Mouse (Mus musculus) hindbrain, embryonic 14.5 days (tissue): ENCODE data around the gene Rrp12. TPM values are rescaled to one million over a fixed set of nuclear protein-coding genes. Genes with fewer than 3 reads are reported as not detected.
"Not testable (repeated sequence)": the region's sequence is repeated elsewhere in the genome, so short reads cannot be mapped to it uniquely, and the experiment has no call there.

ENCODE experiments used
- ATAC-seq: fragments of 200-750 bp; cut with Nextera tagmentation; 2 replicates; pipeline ENCODE4 v1.8.0; 2017; ENCODE audit warnings: moderate number of reproducible peaks, mild to moderate bottlenecking, moderate TSS enrichment, moderate library complexity; ENCODE audit not compliant: low FRiP score
- DNase-seq: peaks from one replicate; pipeline ENCODE4 v3.0.0-alpha.2; 2015; ENCODE audit warnings: low spot score
- H3K27ac ChIP-seq: fragments of 300-500 bp; sonication (generic); 2 replicates; pipeline ENCODE4 v1.5.1; 2014; ENCODE audit warnings: mild to moderate bottlenecking, moderate library complexity
- H3K27me3 ChIP-seq: fragments of 300-500 bp; sonication (generic); 2 replicates; pipeline ENCODE4 v1.6.1; 2014; ENCODE audit warnings: mild to moderate bottlenecking, low read length, mixed read lengths; ENCODE audit not compliant: control insufficient read depth, insufficient read depth
- H3K36me3 ChIP-seq: fragments of 300-500 bp; sonication (generic); replicated peaks from 2 replicates; pipeline ENCODE4 v1.6.1; 2014; ENCODE audit not compliant: control insufficient read depth, insufficient read depth
- H3K4me1 ChIP-seq: fragments of 300-500 bp; sonication (generic); replicated peaks from 2 replicates; pipeline ENCODE4 v1.6.1; 2014; ENCODE audit warnings: antibody characterized with exemption, low read length, mixed read lengths; ENCODE audit not compliant: control insufficient read depth, insufficient read depth
- H3K4me2 ChIP-seq: fragments of 300-500 bp; sonication (generic); replicated peaks from 2 replicates; pipeline ENCODE4 v1.6.1; 2014; ENCODE audit warnings: mild to moderate bottlenecking, moderate library complexity
- H3K4me3 ChIP-seq: fragments of 300-500 bp; sonication (generic); replicated peaks from 2 replicates; pipeline ENCODE4 v1.5.1; 2014; ENCODE audit warnings: mild to moderate bottlenecking, low read length
- H3K9ac ChIP-seq: fragments of 300-500 bp; sonication (generic); 2 replicates; pipeline ENCODE4 v1.6.1; 2014
- H3K9me3 ChIP-seq: fragments of 300-500 bp; sonication (generic); 2 replicates; pipeline ENCODE4 v1.6.1; 2016; ENCODE audit warnings: low read length; ENCODE audit not compliant: control insufficient read depth
- WGBS: fragments of 180-500 bp; shearing (Covaris S2); extraction: QIAGEN DNeasy Blood & Tissue Kit; methylation state at CpG from one replicate; pipeline ENCODE4 v1.1.7; 2014; 5-methylcytosine and 5-hydroxymethylcytosine counted together
- polyA plus RNA-seq: library from polyadenylated mRNA; unstranded; fragments of >200 nt; fragmentation: Nextera tagmentation; extraction: Ambion mirVana; gene quantifications from 2 replicates; pipeline ENCODE4 v1.2.1, GENCODE M21; 2014

Rrp12 gene
- polyA plus RNA-seq, 1 experiment from 2014 or later = 13.2 TPM

DNA sequence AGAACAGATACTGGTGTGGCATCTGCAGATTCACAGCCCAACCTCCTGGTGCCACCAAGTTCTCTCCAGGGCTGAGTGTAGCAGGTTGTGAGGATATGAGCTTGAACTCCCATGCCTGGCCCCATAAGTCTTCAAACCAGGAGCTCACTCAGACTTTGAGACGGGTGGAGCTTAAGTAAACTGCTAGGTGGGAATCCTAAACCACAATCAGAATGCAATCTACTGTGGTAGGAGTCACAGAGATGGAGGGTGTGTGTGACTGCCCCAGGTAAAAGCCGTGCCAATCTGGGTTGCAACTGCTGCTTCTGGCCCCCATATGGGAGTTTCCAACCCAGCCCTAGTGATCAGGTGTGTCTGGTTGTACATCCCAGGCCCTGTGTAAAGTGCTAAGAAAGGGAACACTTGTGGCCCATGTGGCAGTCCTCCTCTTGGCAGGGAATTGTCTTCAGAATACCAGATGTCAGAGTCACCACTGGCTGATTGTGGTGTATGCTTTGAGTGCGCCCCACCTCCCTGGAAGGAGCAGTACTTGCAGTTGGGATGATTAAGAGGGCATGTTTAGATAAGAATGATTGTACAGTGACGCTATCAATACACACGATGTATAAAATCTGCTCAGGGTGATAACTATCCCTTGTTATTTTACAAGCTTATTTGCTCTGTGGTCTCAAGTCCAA is 38.7 kb downstream of the Rrp12 start:
- Histone ChIP-seq H3K27ac (no peak overlapping the region), H3K27me3 (no peaks in the 10 kb centered on the region), H3K9me3 (no peaks in the 10 kb centered on the region), H3K9ac (no peak overlapping the region), H3K4me2 (no peak overlapping the region), H3K4me3 (no peak overlapping the region), H3K4me1 (no peaks in the 10 kb centered on the region), H3K36me3 (peaks cover 10% of the 10 kb centered on the region)
- ATAC-seq (no peak), DNase-seq (no peak)
- WGBS = 90% methylated on average over 5 of the region's 5 CpGs

DNA sequence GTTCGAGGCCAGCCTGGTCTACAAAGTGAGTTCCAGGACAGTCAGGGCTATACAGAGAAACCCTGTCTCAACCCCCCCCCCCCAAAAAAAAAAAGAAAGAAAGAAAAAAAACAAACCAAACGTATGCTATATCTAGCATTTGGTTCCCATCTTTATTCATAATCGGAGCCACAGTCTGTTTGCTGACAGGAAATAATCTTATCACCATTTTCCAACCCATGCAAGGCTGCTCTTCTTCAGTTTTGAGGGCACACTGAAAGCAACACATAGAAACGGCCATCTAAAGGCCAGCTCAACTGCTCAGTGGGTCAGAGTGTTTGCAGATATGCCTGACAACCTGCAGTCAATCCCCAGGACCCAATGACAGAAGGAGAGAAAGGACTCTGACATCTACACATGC is 43.5 kb downstream of the Rrp12 start:
- H3K27ac ChIP-seq = no peak overlapping the region
- H3K9ac ChIP-seq = no peak overlapping the region
- H3K4me2 ChIP-seq = no peak overlapping the region
- peaks cover 20% of the 10 kb centered on the region for H3K4me1 ChIP-seq
- H3K36me3 ChIP-seq = no peaks in the 10 kb centered on the region
- ATAC-seq (no peak), DNase-seq (no peak)
- H3K4me3 ChIP-seq = no peak overlapping the region
- no peaks in the 10 kb centered on the region for H3K9me3 ChIP-seq
- WGBS = 91% methylated on average over 4 of the region's 4 CpGs
- no peaks in the 10 kb centered on the region for H3K27me3 ChIP-seq

DNA sequence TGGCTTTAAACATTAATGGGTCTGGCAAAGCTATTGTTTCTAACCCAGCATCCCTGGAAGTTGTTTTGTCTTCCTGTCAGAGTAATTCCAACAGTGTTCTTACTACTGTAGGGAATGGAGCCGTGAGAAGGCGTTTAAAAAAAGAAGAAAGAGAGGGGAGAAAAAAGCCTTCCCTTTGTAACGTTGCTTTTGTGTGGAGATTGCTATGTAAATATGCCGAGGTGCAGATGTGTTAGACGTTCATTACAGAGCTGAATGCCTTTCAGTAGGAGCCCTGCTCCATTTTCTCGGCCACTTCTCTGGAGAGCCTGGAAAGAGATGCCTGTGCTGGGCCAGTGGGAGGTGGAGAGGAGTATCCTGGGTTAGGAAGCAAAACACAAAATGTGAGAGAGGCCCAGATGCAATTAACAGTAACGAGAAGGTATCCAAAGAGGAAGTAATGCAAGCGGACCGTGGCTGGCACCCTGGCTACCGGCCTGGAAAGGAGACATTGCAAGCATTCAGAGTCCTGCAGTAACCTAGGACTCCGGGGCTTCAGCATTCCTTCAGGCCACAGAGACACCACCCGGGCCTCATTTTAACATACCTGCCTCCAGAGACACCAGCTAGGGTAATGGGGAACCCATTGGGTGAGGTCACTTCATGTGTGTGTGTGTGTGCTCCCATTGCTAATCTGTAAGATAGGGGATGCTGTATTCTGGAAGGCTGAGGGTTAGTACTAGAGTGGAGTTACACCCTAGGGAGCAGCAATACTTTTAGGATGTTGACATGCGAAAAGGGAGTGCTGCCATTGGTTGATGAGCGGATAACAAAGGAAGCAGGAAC is 45.0 kb downstream of the Rrp12 start:
- peak overlapping the region; percentile 42 for H3K4me2 ChIP-seq
- H3K9me3 ChIP-seq = no peaks in the 10 kb centered on the region
- no peak for ATAC-seq
- H3K27me3 ChIP-seq = no peaks in the 10 kb centered on the region
- H3K4me1 ChIP-seq = peaks cover 27% of the 10 kb centered on the region
- H3K9ac ChIP-seq = peak overlapping the region; percentile 22
- H3K4me3 ChIP-seq = peak overlapping the region; percentile 8
- no peaks in the 10 kb centered on the region for H3K36me3 ChIP-seq
- peak; percentile 50 for DNase-seq
- 15% methylated on average over 14 of the region's 14 CpGs for WGBS
- H3K27ac ChIP-seq = peak overlapping the region; percentile 93

DNA sequence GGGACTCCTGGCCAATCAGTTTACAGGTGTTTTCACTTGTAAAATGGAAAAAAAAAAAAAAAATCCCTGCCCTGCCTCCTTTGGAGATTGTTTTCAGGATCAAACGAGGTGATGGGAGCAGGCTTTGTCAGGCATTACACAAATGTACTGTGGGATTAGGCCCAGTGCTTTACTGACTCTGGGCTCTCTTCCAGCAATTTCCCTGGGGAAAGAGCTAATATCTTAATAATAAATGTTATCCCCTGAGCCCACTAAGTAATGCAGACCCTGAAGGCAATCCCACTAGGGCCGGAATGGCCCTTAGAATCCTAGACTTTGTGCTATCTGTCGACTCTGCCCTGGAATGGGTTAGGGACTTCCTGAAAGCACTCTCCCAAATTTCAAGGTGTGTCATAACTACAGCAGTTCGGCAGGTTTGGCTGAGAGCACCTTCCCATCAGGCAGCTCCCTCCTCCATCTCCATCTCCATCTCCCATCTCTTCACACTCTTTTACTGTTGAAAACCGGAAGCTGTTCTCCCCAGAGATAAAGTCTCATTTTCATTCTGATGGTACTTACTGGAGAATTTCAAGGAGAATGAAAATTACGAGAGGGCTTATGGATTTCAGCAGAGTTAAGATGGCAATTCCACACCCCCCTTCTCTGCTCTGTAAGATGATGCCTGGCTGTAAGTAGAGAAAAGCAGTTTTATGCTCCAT is 45.8 kb downstream of the Rrp12 start:
- peaks cover 35% of the 10 kb centered on the region for H3K4me1 ChIP-seq
- ATAC-seq (no peak), DNase-seq (peak; percentile 46)
- 11% methylated on average over 6 of the region's 6 CpGs for WGBS
- peak overlapping the region; percentile 42 for H3K4me2 ChIP-seq
- H3K27ac ChIP-seq = peak overlapping the region; percentile 93
- H3K9ac ChIP-seq = peak overlapping the region; percentile 22
- H3K4me3 ChIP-seq = no peak overlapping the region
- H3K36me3 ChIP-seq = no peaks in the 10 kb centered on the region
- no peaks in the 10 kb centered on the region for H3K9me3 ChIP-seq
- H3K27me3 ChIP-seq = no peaks in the 10 kb centered on the region

DNA sequence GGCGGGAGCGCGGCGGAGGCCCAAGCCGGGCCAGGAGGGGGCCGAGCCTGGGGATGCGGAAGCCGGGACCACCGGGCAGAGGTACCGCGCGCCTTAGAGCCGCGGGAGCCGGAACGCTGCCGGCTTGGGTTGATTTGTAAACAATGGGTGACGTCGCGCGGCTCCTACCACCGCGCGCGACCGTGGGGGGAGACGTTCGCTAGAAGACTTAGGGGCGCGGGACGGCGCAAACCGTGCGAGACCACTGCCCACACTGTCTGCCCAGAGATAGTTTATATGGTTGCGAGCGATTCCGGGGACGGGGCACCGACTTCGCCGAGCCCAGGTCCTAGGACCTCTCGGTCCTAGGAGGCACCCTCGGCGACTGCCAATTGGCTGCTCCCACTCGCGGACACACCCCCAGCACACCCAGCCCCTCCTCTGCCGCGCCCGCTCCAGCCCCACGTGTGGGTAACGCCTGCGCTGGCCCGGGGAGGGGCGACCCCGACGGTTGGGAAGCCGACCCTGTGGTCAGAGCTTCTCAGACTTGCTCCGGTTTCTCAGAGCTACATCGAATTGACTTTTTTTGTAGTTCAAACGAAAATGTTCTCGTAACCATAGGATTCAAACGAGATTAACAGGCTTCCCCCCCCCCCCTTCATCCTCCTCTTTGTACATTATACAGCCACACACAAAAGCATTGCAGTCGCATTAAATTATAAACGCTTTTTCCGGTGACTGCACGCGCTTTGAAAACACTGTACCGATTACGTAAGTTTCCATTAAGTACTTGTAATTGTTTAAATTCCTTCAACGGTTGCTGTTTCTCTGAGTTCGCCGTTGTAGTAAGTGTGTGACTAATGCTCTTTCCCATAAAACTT is 47.8 kb downstream of the Rrp12 start, which contains the start of gene Frat2:
Gene Frat2 (minus strand): TSS at position 141 of the 860 bp plus-strand sequence.
- peak within 1 kb of the TSS; percentile 84 for H3K4me3 ChIP-seq
- no peaks in the 10 kb centered on the region for H3K27me3 ChIP-seq
- H3K36me3 ChIP-seq = no peaks in the 10 kb centered on the region
- H3K27ac ChIP-seq = peak within 1 kb of the TSS; percentile 91
- H3K9ac ChIP-seq = peak within 1 kb of the TSS; percentile 67
- under 1% methylated on average over 72 of the region's 72 CpGs for WGBS
- no peaks in the 10 kb centered on the region for H3K9me3 ChIP-seq
- DNase-seq = peak; percentile 85
- H3K4me1 ChIP-seq = peaks cover 36% of the 10 kb centered on the region
- H3K4me2 ChIP-seq = peak within 1 kb of the TSS; percentile 69
- peak; percentile 95 for ATAC-seq

DNA sequence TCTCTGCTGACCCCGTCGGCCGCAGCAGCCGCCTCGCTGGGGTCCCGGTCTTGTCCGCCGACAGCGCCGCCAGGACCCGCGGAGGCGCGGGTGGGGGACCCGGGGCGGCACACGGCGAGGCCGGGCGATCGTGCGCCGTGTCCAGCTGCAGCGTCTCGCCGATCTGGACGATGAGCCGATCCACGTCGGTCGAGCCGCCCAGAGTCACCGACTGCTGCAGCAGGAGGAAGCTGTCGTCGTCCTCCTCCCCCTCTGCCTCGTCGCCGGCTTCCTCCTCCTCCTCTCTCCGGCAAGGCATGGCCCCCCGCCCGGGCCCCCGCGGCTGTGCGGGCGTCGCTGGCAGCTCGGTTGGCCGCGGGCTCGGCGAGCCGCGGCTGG is 48.4 kb downstream of the Rrp12 start:
- Histone ChIP-seq H3K27ac (peak overlapping the region; percentile 91), H3K4me3 (peak overlapping the region; percentile 84), H3K4me1 (peaks cover 36% of the 10 kb centered on the region), H3K9ac (peak overlapping the region; percentile 67), H3K4me2 (peak overlapping the region; percentile 69)
- ATAC-seq = peak; percentile 60; the same call in 1 of the 2 replicates
- peak; percentile 37 for DNase-seq
- H3K27me3 ChIP-seq, H3K36me3 ChIP-seq, H3K9me3 ChIP-seq: not testable (repeated sequence)
- 0% methylated on average over 47 of the region's 53 CpGs for WGBS

DNA sequence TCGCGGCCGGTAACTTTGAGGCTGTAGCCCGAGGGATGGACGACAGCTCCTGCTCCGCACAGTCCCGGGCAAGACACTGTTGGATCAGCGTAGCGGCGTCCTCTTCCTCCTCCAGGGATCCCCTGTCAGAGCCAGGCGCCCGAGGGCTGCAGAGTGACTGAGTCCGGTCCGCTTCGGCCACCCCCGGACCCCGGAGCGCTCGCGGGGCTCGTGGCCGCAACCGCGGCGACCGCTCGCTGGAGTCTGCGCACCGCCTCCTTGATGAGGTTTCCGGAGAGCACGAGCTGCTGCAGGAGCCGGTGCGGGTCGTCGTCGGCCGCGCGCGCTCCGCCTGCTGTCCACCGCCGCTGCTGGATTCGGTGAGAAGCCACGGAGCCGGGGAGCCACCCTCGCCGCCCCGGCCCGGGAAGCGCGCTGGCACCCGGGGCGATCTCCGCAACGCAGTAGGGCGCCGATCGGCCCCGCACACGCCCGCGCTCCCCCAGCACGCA is 48.8 kb downstream of the Rrp12 start:
- peak; percentile 30 for DNase-seq
- under 1% methylated on average over 61 of the region's 64 CpGs for WGBS

DNA sequence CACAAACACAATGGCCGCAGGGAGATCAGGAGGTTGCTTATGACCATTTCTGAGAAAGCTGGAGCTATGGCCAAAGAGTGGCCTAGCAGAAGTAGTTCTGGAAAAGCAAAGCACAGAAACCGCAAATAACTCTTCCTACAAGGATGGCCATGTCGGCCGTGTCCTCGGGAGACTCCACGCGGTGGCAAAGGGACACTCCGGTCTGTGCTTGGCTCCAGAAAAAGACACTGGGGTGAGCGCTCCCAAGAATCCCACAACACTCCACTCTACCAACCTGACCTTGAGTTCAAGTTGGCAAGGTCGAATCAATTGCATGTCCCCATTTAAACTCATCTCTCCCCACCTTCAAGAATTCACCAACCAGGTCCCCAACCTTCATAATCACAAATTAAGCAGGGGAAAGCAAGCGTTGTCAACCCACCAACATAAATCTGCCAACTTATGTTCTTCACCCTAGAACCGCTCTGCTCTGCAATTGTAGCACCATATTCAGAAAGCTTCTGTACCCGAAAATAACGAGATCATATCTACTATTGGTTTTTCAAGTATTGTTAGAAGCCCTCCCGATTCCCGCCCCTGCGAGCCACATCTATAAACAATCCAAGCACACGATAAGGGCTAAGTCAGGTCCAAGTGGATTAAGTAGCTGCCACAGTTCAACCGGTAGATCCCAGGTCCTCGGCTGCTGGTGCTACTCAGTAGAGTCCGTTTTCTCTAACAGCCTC is 49.4 kb downstream of the Rrp12 start:
- H3K36me3 ChIP-seq = no peaks in the 10 kb centered on the region
- 8% methylated on average over 21 of the region's 21 CpGs for WGBS
- H3K4me2 ChIP-seq = peak overlapping the region; percentile 69
- ATAC-seq = no peak
- no peaks in the 10 kb centered on the region for H3K27me3 ChIP-seq
- DNase-seq = peak; percentile 35
- H3K9me3 ChIP-seq = no peaks in the 10 kb centered on the region
- H3K9ac ChIP-seq = peak overlapping the region; percentile 67
- peaks cover 36% of the 10 kb centered on the region for H3K4me1 ChIP-seq
- peak overlapping the region; percentile 84 for H3K4me3 ChIP-seq
- H3K27ac ChIP-seq = peak overlapping the region; percentile 91; the same call in 1 of the 2 replicates

More for the DNA sequence above, 48.8 kb downstream of the Rrp12 start:
- H3K36me3 ChIP-seq = no peaks in the 10 kb centered on the region
- H3K27me3 ChIP-seq = no peaks in the 10 kb centered on the region
- peak overlapping the region; percentile 91 for H3K27ac ChIP-seq
- no peak; the same call in 1 of the 2 replicates for ATAC-seq
- H3K4me2 ChIP-seq = peak overlapping the region; percentile 69
- H3K4me3 ChIP-seq = peak overlapping the region; percentile 84
- no peaks in the 10 kb centered on the region for H3K9me3 ChIP-seq
- peak overlapping the region; percentile 67 for H3K9ac ChIP-seq
- H3K4me1 ChIP-seq = peaks cover 36% of the 10 kb centered on the region
